Mouse (Mus musculus) layer of hippocampus, adult 6 months (tissue): Measurements from ENCODE around the gene Olfr1101. TPM values are rescaled to one million over a fixed set of nuclear protein-coding genes. Genes with fewer than 3 reads are reported as not detected.

ENCODE experiments used
- long read RNA-seq, 2 experiments: library from polyadenylated mRNA; unstranded; transcript quantifications; one replicate each; pipeline ENCODE4 v2.0.0; 2019 to 2020
- polyA plus RNA-seq: library from polyadenylated mRNA; unstranded; fragments of <200 nt; fragmentation: Nextera tagmentation; gene quantifications from 2 replicates; pipeline ENCODE4 v1.2.3, GENCODE M21; 2021

The Olfr1101 gene
- not detected in 2 replicates for polyA plus RNA-seq
- long read RNA-seq, experiment 1 = 0 reads
- long read RNA-seq, experiment 2 = 0 reads

GRCm38 (mm10) chr2:86991121-86991520, at the start of gene Olfr1101:
Gene Olfr1101, minus strand, starts transcription at chr2:86991221.

GRCm38 (mm10) chr2:87036431-87036830, 45.4 kb upstream of the Olfr1101 start, which contains the start of gene Olfr1105:
Gene Olfr1105, minus strand, starts transcription at chr2:87036531.

GRCm38 (mm10) chr2:87026980-87027379, 36.0 kb upstream of the Olfr1101 start, which contains the start of gene Olfr1104:
Gene Olfr1104, minus strand, starts transcription at chr2:87027080.

GRCm38 (mm10) chr2:86998098-86998497, 7.1 kb upstream of the Olfr1101 start, which contains the start of gene Olfr1102:
Gene Olfr1102, plus strand, starts transcription at chr2:86998398.

GRCm38 (mm10) chr2:86979854-86980253, 11.2 kb downstream of the Olfr1101 start, which contains the start of gene Olfr1100:
Gene Olfr1100, minus strand, starts transcription at chr2:86979954.

GRCm38 (mm10) chr2:86960593-86960992, 30.4 kb downstream of the Olfr1101 start, which contains the start of gene Olfr1099:
Gene Olfr1099, minus strand, starts transcription at chr2:86960693.

Other genes with a start within 250 kb of the Olfr1101 start
- gene Olfr1090, start 232.2 kb downstream of the Olfr1101 start, polyA plus RNA-seq = not detected in 2 replicates
- gene Olfr1093, start 208.7 kb downstream of the Olfr1101 start, polyA plus RNA-seq = not detected in 2 replicates
- gene Olfr141, start 181.2 kb downstream of the Olfr1101 start, polyA plus RNA-seq = not detected in 2 replicates
- gene Olfr1094, start 166.6 kb downstream of the Olfr1101 start, polyA plus RNA-seq = not detected in 2 replicates
- not detected in 2 replicates for gene Olfr1095, start 139.5 kb downstream of the Olfr1101 start, polyA plus RNA-seq
- gene Gm13723, start 116.4 kb downstream of the Olfr1101 start, polyA plus RNA-seq = not detected in 2 replicates
- not detected in 2 replicates for gene Olfr1097, start 99.0 kb downstream of the Olfr1101 start, polyA plus RNA-seq
- gene Olfr1098, start 66.7 kb downstream of the Olfr1101 start, polyA plus RNA-seq = not detected in 2 replicates
- not detected in 2 replicates for gene Olfr1099, start 30.5 kb downstream of the Olfr1101 start, polyA plus RNA-seq
- not detected in 2 replicates for gene Olfr1100, start 11.3 kb downstream of the Olfr1101 start, polyA plus RNA-seq
- gene Olfr1102, start 7.2 kb upstream of the Olfr1101 start, polyA plus RNA-seq = not detected in 2 replicates
- gene Olfr1104, start 35.9 kb upstream of the Olfr1101 start, polyA plus RNA-seq = not detected in 2 replicates
- gene Olfr1105, start 45.3 kb upstream of the Olfr1101 start, polyA plus RNA-seq = not detected in 2 replicates
- gene Olfr1106, start 61.1 kb upstream of the Olfr1101 start, polyA plus RNA-seq = not detected in 2 replicates
- gene Olfr1107, start 84.6 kb upstream of the Olfr1101 start, polyA plus RNA-seq = not detected in 2 replicates
- not detected in 2 replicates for gene Olfr1109, start 104.8 kb upstream of the Olfr1101 start, polyA plus RNA-seq
- gene Olfr259, start 123.3 kb upstream of the Olfr1101 start, polyA plus RNA-seq = not detected in 2 replicates
- not detected in 2 replicates for gene Olfr1110, start 149.1 kb upstream of the Olfr1101 start, polyA plus RNA-seq
- not detected in 2 replicates for gene Olfr1111, start 161.4 kb upstream of the Olfr1101 start, polyA plus RNA-seq
- not detected in 2 replicates for gene Olfr1112, start 196.6 kb upstream of the Olfr1101 start, polyA plus RNA-seq
- not detected in 2 replicates for gene Olfr1113, start 217.7 kb upstream of the Olfr1101 start, polyA plus RNA-seq